Mouse (Mus musculus) hindbrain, embryonic 14.5 days (tissue): ENCODE measurements at regions not wholly inside any gene's neighbourhood (a gene's known extent, or its start where the extent isn't known, plus 50 kb on each side); places are given as distances from the start of the nearest gene placed in this dataset.

Experiments
- ATAC-seq: fragments of 200-750 bp; cut with Nextera tagmentation; 2 replicates; pipeline ENCODE4 v1.8.0; 2017; ENCODE audit warnings: moderate number of reproducible peaks, mild to moderate bottlenecking, moderate TSS enrichment, moderate library complexity; ENCODE audit not compliant: low FRiP score
- DNase-seq: peaks from one replicate; pipeline ENCODE4 v3.0.0-alpha.2; 2015; ENCODE audit warnings: low spot score
- H3K27ac ChIP-seq: fragments of 300-500 bp; sonication (generic); 2 replicates; pipeline ENCODE4 v1.5.1; 2014; ENCODE audit warnings: mild to moderate bottlenecking, moderate library complexity
- H3K27me3 ChIP-seq: fragments of 300-500 bp; sonication (generic); 2 replicates; pipeline ENCODE4 v1.6.1; 2014; ENCODE audit warnings: mild to moderate bottlenecking, low read length, mixed read lengths; ENCODE audit not compliant: control insufficient read depth, insufficient read depth
- H3K36me3 ChIP-seq: fragments of 300-500 bp; sonication (generic); replicated peaks from 2 replicates; pipeline ENCODE4 v1.6.1; 2014; ENCODE audit not compliant: control insufficient read depth, insufficient read depth
- H3K4me1 ChIP-seq: fragments of 300-500 bp; sonication (generic); replicated peaks from 2 replicates; pipeline ENCODE4 v1.6.1; 2014; ENCODE audit warnings: antibody characterized with exemption, low read length, mixed read lengths; ENCODE audit not compliant: control insufficient read depth, insufficient read depth
- H3K4me2 ChIP-seq: fragments of 300-500 bp; sonication (generic); replicated peaks from 2 replicates; pipeline ENCODE4 v1.6.1; 2014; ENCODE audit warnings: mild to moderate bottlenecking, moderate library complexity
- H3K4me3 ChIP-seq: fragments of 300-500 bp; sonication (generic); replicated peaks from 2 replicates; pipeline ENCODE4 v1.5.1; 2014; ENCODE audit warnings: mild to moderate bottlenecking, low read length
- H3K9ac ChIP-seq: fragments of 300-500 bp; sonication (generic); 2 replicates; pipeline ENCODE4 v1.6.1; 2014
- H3K9me3 ChIP-seq: fragments of 300-500 bp; sonication (generic); 2 replicates; pipeline ENCODE4 v1.6.1; 2016; ENCODE audit warnings: low read length; ENCODE audit not compliant: control insufficient read depth
- WGBS: fragments of 180-500 bp; shearing (Covaris S2); extraction: QIAGEN DNeasy Blood & Tissue Kit; methylation state at CpG from one replicate; pipeline ENCODE4 v1.1.7; 2014; 5-methylcytosine and 5-hydroxymethylcytosine counted together

DNA sequence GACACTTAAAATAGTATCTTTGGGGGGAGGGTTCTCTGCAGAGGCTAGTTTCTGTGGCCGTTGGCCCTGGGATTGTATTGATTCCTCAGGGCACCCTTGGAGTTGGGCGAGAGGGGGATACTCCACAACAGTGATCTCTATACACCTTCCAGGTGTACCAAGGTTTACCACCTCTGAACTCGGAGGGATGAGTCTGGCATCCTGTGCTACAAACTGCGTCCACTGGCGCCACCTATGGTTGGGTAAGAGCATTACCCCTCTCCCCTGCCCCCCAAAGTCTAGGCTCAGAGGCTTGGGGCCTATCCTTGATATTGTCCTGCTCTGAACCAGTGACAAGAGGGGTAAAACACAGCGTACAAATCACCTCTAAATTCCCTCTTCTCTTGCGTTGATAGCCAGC is 62.2 kb downstream of the Gm17728 start:
- Histone ChIP-seq H3K27me3 (no peaks in the 10 kb centered on the region), H3K9ac (no peak overlapping the region), H3K4me3 (no peak overlapping the region), H3K36me3 (no peaks in the 10 kb centered on the region), H3K4me2 (no peak overlapping the region), H3K9me3 (no peaks in the 10 kb centered on the region), H3K4me1 (no peaks in the 10 kb centered on the region), H3K27ac (no peak overlapping the region)
- 74% methylated on average over 7 of the region's 7 CpGs for WGBS
- ATAC-seq (no peak), DNase-seq (no peak)

DNA sequence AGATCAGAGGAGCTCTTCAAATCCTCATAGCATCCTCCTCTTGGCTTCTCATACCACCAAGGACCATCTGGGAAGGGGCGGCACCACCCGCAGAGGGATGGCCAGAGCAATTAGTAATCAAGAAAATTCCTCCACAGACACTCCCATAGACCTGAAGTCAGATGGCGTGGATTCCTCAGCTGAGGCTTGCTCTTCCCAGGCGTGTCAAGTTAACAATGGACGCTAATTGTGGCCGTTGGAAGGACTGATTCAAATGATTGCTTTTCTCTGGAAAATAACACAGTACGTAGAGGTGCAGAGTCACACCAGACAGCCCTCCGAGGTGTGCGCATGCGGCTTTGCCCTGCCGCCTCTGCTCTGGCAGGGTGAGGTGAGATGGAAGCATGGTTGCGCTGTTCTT is 62.7 kb downstream of the Gm17728 start:
- Histone ChIP-seq H3K4me2 (no peak overlapping the region), H3K27me3 (no peaks in the 10 kb centered on the region), H3K27ac (no peak overlapping the region), H3K4me3 (no peak overlapping the region), H3K9me3 (no peaks in the 10 kb centered on the region), H3K9ac (no peak overlapping the region), H3K36me3 (no peaks in the 10 kb centered on the region), H3K4me1 (no peaks in the 10 kb centered on the region)
- WGBS, result 74% methylated on average over 12 of the region's 12 CpGs
- ATAC-seq (no peak), DNase-seq (no peak)

DNA sequence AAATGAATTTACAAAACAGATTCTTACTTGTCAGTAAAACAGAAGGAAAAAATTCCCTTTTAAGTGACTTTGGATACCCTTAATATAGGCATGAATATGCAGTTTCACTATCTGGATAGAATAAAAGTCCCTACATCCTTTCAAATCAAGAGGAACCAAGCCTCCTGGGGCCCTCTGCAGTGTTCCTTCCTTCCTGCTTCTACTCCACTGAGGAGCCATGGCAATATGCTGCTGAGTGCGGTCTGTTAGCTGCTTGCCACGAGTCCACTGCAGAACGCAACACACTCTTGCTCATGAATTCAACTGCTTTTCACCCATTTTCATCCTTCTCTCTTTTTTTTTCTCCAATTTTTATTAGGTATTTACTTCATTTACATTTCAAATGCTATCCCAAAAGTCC is 107.5 kb downstream of the Gm17728 start:
- Histone ChIP-seq H3K4me1 (no peaks in the 10 kb centered on the region), H3K9ac (no peak overlapping the region), H3K4me2 (no peak overlapping the region), H3K27me3 (no peaks in the 10 kb centered on the region), H3K36me3 (no peaks in the 10 kb centered on the region), H3K9me3 (peaks cover 4% of the 10 kb centered on the region; the same call in 1 of the 2 replicates), H3K4me3 (no peak overlapping the region), H3K27ac (no peak overlapping the region)
- WGBS, result 74% methylated on average over 3 of the region's 3 CpGs
- ATAC-seq, result no peak
- no peak for DNase-seq

DNA sequence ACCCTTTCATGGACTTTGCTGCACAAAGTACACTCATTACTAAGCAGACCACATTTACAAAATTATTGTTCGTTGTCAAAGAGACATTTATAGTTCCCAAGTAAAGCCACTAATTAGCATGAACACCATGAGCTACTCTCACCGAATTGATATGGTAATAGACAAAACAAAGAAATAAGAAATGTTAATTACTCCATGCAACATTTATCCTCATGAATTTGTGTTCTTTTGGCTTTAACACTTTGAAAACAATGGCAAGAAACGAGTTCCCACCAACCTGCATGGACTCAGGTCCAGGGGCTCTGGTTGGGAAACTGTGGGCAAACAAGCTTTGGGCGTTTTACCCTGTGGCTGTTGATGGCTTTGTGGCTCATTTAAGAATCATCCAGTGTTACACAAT is 114.2 kb downstream of the Gm17728 start:
- Histone ChIP-seq H3K4me3 (no peak overlapping the region), H3K9me3 (peaks cover 4% of the 10 kb centered on the region; the same call in 1 of the 2 replicates), H3K4me1 (0 out of 2 replicates have a peak, but pooled peaks cover 9% of the 10 kb centered on the region), H3K9ac (no peak overlapping the region), H3K4me2 (no peak overlapping the region), H3K27me3 (no peaks in the 10 kb centered on the region), H3K27ac (no peak overlapping the region), H3K36me3 (no peaks in the 10 kb centered on the region)
- ATAC-seq, result no peak; the same call in 1 of the 2 replicates
- DNase-seq, result no peak
- WGBS, result 33% methylated on average over 4 of the region's 4 CpGs

GRCm38 (mm10) chr17:9538371-9538770 is 116.5 kb downstream of the Gm17728 start:
- H3K27me3 ChIP-seq, result no peaks in the 10 kb centered on the region
- DNase-seq, result no peak
- H3K27ac ChIP-seq, result no peak overlapping the region
- 0 out of 2 replicates have a peak, but pooled peaks cover 9% of the 10 kb centered on the region for H3K4me1 ChIP-seq
- H3K4me3 ChIP-seq, result no peak overlapping the region
- H3K36me3 ChIP-seq, result no peaks in the 10 kb centered on the region
- H3K9me3 ChIP-seq, result peaks cover 4% of the 10 kb centered on the region; the same call in 1 of the 2 replicates
- H3K4me2 ChIP-seq, result no peak overlapping the region
- no peak overlapping the region for H3K9ac ChIP-seq
- ATAC-seq, result no peak

- no peak for ATAC-seq
Observed at GRCm38 (mm10) chr17:9540156-9540555, 118.3 kb downstream of the Gm17728 start.

DNA sequence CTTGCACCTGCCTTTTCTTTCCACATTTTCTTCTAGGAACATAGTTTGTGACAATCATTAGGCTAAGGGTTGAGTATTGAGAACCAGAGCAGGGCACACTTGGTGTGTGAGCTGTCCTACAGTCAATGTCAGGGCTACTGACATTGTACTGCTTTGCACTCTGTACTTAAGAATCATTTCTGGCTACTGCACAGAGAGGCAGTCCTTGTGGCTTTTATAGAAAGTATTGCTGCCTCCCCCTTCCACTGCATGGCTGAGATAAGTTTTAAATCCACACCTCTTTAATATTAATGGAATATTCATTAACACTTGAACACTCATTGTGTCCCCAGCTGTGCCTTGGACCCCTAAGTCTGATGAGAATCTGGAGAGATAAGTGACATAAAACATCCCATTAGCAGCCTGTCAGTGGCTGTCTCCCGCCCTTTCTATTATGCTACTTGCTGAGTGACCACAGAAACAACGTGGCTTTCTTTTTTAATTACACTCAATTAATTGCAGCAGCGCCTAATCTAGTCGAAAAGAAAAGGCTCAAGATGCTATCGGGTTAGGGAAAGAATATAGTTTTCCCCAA is 121.5 kb downstream of the Gm17728 start:
- no peak overlapping the region for H3K4me2 ChIP-seq
- H3K9me3 ChIP-seq, result no peaks in the 10 kb centered on the region
- 40% methylated on average over 5 of the region's 5 CpGs for WGBS
- H3K36me3 ChIP-seq, result no peaks in the 10 kb centered on the region
- H3K9ac ChIP-seq, result no peak overlapping the region
- no peak for ATAC-seq
- no peaks in the 10 kb centered on the region for H3K4me1 ChIP-seq
- H3K27me3 ChIP-seq, result no peaks in the 10 kb centered on the region
- H3K4me3 ChIP-seq, result no peak overlapping the region
- no peak for DNase-seq
- no peak overlapping the region for H3K27ac ChIP-seq

More at GRCm38 (mm10) chr17:9540156-9540555, 118.3 kb downstream of the Gm17728 start:
- H3K4me2 ChIP-seq, result no peak overlapping the region
- no peak for DNase-seq
- no peak overlapping the region for H3K27ac ChIP-seq
- H3K4me3 ChIP-seq, result no peak overlapping the region
- 91% methylated on average over 1 of the region's 1 CpGs for WGBS
- H3K9ac ChIP-seq, result no peak overlapping the region
- no peaks in the 10 kb centered on the region for H3K36me3 ChIP-seq
- H3K4me1 ChIP-seq, result 0 out of 2 replicates have a peak, but pooled peaks cover 9% of the 10 kb centered on the region
- H3K9me3 ChIP-seq, result no peaks in the 10 kb centered on the region
- no peaks in the 10 kb centered on the region for H3K27me3 ChIP-seq

DNA sequence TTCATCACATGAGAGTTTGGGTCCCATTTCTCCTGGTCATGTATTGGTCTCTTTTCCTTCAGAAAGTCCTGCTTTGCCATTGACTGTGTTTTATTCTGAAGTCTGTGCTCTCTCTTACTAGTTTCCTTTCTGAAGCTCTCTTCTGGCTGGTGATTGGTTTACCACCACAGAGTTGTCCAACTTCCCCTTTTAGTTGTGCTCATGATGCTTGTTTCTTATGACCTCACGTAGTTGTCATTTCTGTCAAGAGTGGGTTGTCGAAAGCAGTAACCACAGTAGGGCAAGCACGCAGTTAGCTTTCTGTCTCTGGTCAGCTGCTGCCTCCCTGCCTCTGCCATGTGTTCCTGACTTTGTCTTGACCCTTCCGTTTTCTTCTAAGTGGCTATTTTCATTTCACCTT is 112.0 kb downstream of the Pabpc6 start:
- Histone ChIP-seq H3K4me3 (no peak overlapping the region), H3K4me2 (no peak overlapping the region), H3K27ac (no peak overlapping the region), H3K27me3 (no peaks in the 10 kb centered on the region), H3K9ac (no peak overlapping the region), H3K9me3 (no peaks in the 10 kb centered on the region), H3K4me1 (no peaks in the 10 kb centered on the region), H3K36me3 (no peaks in the 10 kb centered on the region)
- no peak for DNase-seq
- ATAC-seq, result no peak
- whole genome bisulfite sequencing, result 87% methylated on average over 4 of the region's 4 CpGs

DNA sequence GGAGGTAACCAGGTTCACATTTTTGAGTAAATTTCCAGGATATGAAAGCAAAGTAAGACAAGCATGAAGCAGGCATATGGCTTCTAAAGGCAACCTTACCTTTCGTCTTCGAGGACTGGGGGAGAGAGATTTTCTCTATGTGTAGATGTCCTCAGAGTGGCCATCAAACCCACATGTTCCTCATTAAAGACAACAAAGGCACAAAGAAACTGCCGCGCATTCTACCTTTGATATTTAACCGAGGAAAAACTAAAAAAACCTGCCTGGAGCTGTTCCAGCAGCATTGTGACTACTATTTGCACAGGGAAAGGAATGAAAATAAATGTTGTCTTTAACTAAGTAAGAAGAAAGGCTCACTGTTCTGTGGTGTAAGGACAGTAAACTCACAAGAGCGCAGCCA is 102.7 kb downstream of the Pabpc6 start:
- no peak for DNase-seq
- no peak overlapping the region for H3K4me3 ChIP-seq

More for the DNA sequence above, 102.7 kb downstream of the Pabpc6 start:
- Histone ChIP-seq H3K27me3 (no peaks in the 10 kb centered on the region), H3K4me1 (no peaks in the 10 kb centered on the region), H3K4me2 (no peak overlapping the region), H3K36me3 (no peaks in the 10 kb centered on the region), H3K27ac (no peak overlapping the region), H3K9me3 (0 out of 2 replicates have a peak, but pooled peaks cover 2% of the 10 kb centered on the region), H3K9ac (no peak overlapping the region)
- no peak for ATAC-seq
- 62% methylated on average over 6 of the region's 6 CpGs for WGBS
